Mouse (Mus musculus) retina, adult 2 months (tissue): Measurements from ENCODE around the gene Mylip.

Experiments
- DNase-seq: peaks from one replicate; pipeline ENCODE4 v3.0.0-alpha.2; 2012; ENCODE audit warnings: low read depth, low spot score

Mylip gene

GRCm38 (mm10) chr13:45429239-45429638 is 39.7 kb downstream of the Mylip start:
- no peak for DNase-seq

GRCm38 (mm10) chr13:45437134-45437533 is 47.6 kb downstream of the Mylip start:
- no peak for DNase-seq

GRCm38 (mm10) chr13:45438853-45439252 is 49.3 kb downstream of the Mylip start:
- no peak for DNase-seq

- no peak for DNase-seq
These were observed 50.7 kb downstream of the Mylip start for GRCm38 (mm10) chr13:45440226-45440625.

- peak; percentile 46 for DNase-seq
These were observed 52.9 kb downstream of the Mylip start for GRCm38 (mm10) chr13:45442451-45442850.

- no peak for DNase-seq
These were observed 53.5 kb downstream of the Mylip start for GRCm38 (mm10) chr13:45442918-45443535.

- no peak for DNase-seq
These were observed 54.7 kb downstream of the Mylip start for GRCm38 (mm10) chr13:45444220-45444619.

- DNase-seq, result no peak
These were observed 55.1 kb downstream of the Mylip start for GRCm38 (mm10) chr13:45444652-45445051.

GRCm38 (mm10) chr13:45446636-45447035 is 57.1 kb downstream of the Mylip start:
- no peak for DNase-seq

GRCm38 (mm10) chr13:45452437-45452836 is 62.9 kb downstream of the Mylip start:
- no peak for DNase-seq

GRCm38 (mm10) chr13:45453033-45453432 is 63.5 kb downstream of the Mylip start:
- DNase-seq, result no peak

- DNase-seq, result no peak
These were observed 64.5 kb downstream of the Mylip start for GRCm38 (mm10) chr13:45454044-45454443.

- no peak for DNase-seq
These were observed 65.1 kb downstream of the Mylip start for GRCm38 (mm10) chr13:45454641-45455040.

GRCm38 (mm10) chr13:45455108-45455861 is 65.7 kb downstream of the Mylip start:
- DNase-seq, result no peak

- no peak for DNase-seq
These were observed 66.3 kb downstream of the Mylip start for GRCm38 (mm10) chr13:45455862-45456192.

GRCm38 (mm10) chr13:45457459-45457858 is 67.9 kb downstream of the Mylip start:
- no peak for DNase-seq

- no peak for DNase-seq
These were observed 70.6 kb downstream of the Mylip start for GRCm38 (mm10) chr13:45460177-45460576.

- no peak for DNase-seq
These were observed 71.9 kb downstream of the Mylip start for GRCm38 (mm10) chr13:45461370-45461958.
